Mouse (Mus musculus) liver, postnatal 0 days (tissue): Measurements from ENCODE around the gene Lat. TPM values are rescaled to one million over a fixed set of nuclear protein-coding genes. Genes with fewer than 3 reads are reported as not detected.
"Not testable (repeated sequence)": the region's sequence is repeated elsewhere in the genome, so short reads cannot be mapped to it uniquely, and the experiment has no call there.

Experiments
- ATAC-seq: fragments of 200-750 bp; cut with Nextera tagmentation; 2 replicates; pipeline ENCODE4 v1.8.0; 2017; ENCODE audit warnings: mild to moderate bottlenecking, moderate library complexity
- DNase-seq: peaks from one replicate; pipeline ENCODE4 v3.0.0-alpha.2; 2016
- H3K27ac ChIP-seq: fragments of 300-500 bp; sonication (generic); 2 replicates; pipeline ENCODE4 v1.5.1; 2014; ENCODE audit warnings: antibody characterized with exemption, moderate library complexity, mild to moderate bottlenecking, low read depth
- H3K27me3 ChIP-seq: fragments of 300-500 bp; sonication (generic); 2 replicates; pipeline ENCODE4 v1.6.1; 2014; ENCODE audit warnings: low read length, control low read depth, mixed read lengths; ENCODE audit not compliant: insufficient read depth
- H3K36me3 ChIP-seq: fragments of 300-500 bp; sonication (generic); replicated peaks from 2 replicates; pipeline ENCODE4 v1.6.1; 2014; ENCODE audit warnings: mild to moderate bottlenecking, control low read depth, low read length, moderate library complexity, mixed read lengths; ENCODE audit not compliant: insufficient read depth
- H3K4me1 ChIP-seq: fragments of 300-500 bp; sonication (generic); 2 replicates; pipeline ENCODE4 v1.6.1; 2014; ENCODE audit warnings: antibody characterized with exemption, mild to moderate bottlenecking, control low read depth; ENCODE audit not compliant: insufficient read depth
- H3K4me2 ChIP-seq: fragments of 300-500 bp; sonication (generic); 2 replicates; pipeline ENCODE4 v1.6.1; 2014; ENCODE audit warnings: low read depth, mild to moderate bottlenecking, low read length, moderate library complexity, mixed read lengths
- H3K4me3 ChIP-seq: fragments of 300-500 bp; sonication (generic); 2 replicates; pipeline ENCODE4 v1.5.1; 2014; ENCODE audit warnings: low read depth, low read length
- H3K9ac ChIP-seq: fragments of 300-500 bp; sonication (generic); replicated peaks from 2 replicates; pipeline ENCODE4 v1.6.1; 2014; ENCODE audit warnings: mild to moderate bottlenecking, moderate library complexity
- H3K9me3 ChIP-seq: fragments of 300-500 bp; sonication (generic); 2 replicates; pipeline ENCODE4 v1.6.1; 2016; ENCODE audit warnings: mild to moderate bottlenecking, control low read depth, low read length, mixed read lengths
- CTCF ChIP-seq: sonication (generic); IDR thresholded peaks from 2 replicates; pipeline ENCODE4 v1.5.1; 2016; ENCODE audit warnings: antibody characterized with exemption, low read depth
- EP300 ChIP-seq: IDR thresholded peaks from 2 replicates; pipeline ENCODE4 v1.6.1; 2016; ENCODE audit warnings: antibody characterized with exemption, low read depth, mild to moderate bottlenecking
- WGBS: fragments of 180-500 bp; shearing (Covaris S2); extraction: QIAGEN DNeasy Blood & Tissue Kit; methylation state at CpG from one replicate; pipeline ENCODE4 v1.1.7; 2014; ENCODE audit not compliant: insufficient replicate concordance; 5-methylcytosine and 5-hydroxymethylcytosine counted together
- microRNA-seq: library from miRNA; unstranded; fragments of <30 nt; microRNA quantifications from one replicate; pipeline ENCODE4, GENCODE M21; 2016
- polyA plus RNA-seq: library from polyadenylated mRNA; unstranded; fragments of >200 nt; fragmentation: Nextera tagmentation; extraction: Ambion mirVana; gene quantifications from 2 replicates; pipeline ENCODE4 v1.2.1, GENCODE M21; 2015

Lat gene
- polyA plus RNA-seq, 1 experiment from 2014 or later, result 8.7 TPM

DNA sequence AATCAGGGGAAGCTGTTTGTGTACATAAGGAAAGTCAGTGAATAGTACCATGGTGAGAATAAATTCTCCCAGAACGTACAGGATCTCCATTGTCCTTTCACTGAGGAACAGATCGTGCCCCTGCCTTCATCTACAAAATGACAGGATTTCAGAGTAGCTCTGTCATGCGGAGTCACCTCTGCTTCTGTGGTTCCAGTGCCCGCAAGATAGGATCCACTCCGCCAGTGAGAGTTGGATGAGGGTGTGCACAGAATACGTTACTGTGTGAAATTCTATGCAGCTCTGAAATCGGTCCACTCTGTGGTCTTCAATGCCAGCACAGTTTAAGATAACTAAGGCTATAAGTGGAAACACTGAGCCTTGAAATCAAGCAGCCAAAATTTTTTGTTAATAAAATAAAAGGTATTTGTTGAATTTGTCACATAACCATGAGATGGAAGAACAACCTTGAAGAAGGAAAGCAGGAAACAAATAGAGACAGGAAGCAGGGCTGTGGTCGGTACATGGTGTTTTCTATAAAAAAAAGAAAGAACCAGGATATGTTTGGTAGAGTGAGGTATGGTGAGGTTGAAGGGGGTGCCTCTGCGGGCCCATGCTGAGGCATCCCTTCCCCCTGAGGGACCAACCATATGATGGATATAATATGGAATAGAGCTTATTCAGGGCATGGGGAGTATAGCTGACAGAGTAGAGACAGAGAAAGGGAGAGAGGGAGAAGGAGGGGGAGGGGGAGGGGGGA, 39.3 kb downstream of the Lat start:
- Histone ChIP-seq H3K4me2 (no peak overlapping the region), H3K9me3 (no peaks in the 10 kb centered on the region), H3K27ac (no peak overlapping the region), H3K4me1 (no peaks in the 10 kb centered on the region), H3K9ac (no peak overlapping the region), H3K27me3 (no peaks in the 10 kb centered on the region), H3K4me3 (no peak overlapping the region), H3K36me3 (no peaks in the 10 kb centered on the region)
- no peak for DNase-seq
- 40% methylated on average over 9 of the region's 9 CpGs for WGBS
- TF ChIP-seq CTCF, result no peak
- no peak for TF ChIP-seq EP300
- no peak for ATAC-seq

DNA sequence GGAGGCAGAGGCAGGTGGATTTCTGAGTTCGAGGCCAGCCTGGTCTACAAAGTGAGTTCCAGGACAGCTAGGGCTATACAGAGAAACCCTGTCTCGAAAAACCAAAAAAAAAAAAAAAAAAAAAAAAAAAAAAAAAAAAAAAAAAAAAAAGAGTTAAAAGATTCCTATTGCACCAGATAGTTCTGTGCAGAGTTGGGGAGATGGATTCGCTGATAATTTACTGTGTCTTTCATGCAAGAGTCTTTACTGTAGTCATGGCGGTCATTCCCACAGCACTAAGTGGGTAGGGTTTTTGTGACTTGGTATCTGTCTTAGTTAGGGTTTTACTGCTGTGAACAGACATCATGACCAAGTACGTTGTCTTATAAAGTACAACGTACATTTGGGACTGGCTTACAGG, 40.5 kb downstream of the Lat start:
- whole genome bisulfite sequencing, result 82% methylated on average over 4 of the region's 6 CpGs
- H3K4me3 ChIP-seq, H3K4me1 ChIP-seq, H3K27ac ChIP-seq, ATAC-seq, H3K4me2 ChIP-seq, H3K9ac ChIP-seq, H3K9me3 ChIP-seq, H3K36me3 ChIP-seq, H3K27me3 ChIP-seq, DNase-seq: not testable (repeated sequence)

DNA sequence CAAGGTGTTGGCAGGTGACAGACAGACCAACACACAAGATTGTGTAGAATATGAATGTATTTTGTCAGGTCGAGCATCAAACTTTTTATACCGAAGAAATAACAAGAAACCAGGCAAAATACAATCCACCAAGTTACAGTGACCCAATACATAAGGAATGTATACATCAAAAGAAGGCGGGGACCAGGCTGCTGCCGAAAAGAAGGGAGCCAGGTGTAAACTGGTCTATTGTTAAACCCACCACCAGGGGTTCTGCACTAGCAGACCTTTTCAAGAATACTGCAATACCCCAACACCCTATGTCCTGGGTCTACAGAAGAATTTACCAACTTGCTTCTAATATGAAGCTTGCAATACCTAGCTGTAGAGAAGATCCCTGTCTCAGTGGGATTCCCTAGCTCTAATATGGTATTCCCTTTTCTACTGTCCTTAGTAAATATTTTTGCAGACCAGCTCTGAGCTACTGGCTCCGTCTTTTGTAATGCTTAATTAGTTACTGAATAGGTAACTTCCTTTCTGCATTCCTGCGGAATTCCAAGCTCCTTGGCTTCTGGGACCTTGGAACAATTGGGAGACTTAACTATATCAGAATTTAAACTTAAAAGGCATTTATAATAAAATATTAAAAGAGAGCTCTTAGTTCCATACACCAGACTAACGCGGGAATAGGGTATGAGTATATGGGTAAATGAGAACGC, 43.6 kb downstream of the Lat start:
- not testable (repeated sequence) for ATAC-seq, H3K4me2 ChIP-seq, H3K4me1 ChIP-seq, DNase-seq, H3K9ac ChIP-seq, H3K27me3 ChIP-seq, H3K4me3 ChIP-seq, H3K9me3 ChIP-seq, H3K27ac ChIP-seq, H3K36me3 ChIP-seq
- WGBS, result 38% methylated on average over 9 of the region's 9 CpGs

DNA sequence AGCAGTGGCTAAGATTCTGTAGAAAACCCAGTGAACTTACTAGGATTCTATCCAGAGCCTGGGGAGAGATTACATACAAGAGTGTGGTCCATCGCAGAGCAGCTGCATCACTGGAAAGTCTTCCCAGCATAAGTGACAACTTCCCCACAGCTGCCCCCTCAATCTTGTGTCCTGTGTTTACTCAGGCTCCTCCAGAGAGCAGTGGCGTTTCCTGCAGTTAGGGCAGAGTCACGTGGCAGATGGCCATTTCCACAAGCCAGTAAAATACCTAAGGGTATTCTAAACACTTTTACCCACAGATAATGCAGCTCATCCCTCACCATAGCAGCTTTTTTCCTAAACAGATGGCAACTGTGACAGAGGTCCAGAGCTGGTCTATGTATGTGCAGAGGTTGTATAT, 44.6 kb downstream of the Lat start:
- H3K27me3 ChIP-seq, result peaks cover 5% of the 10 kb centered on the region; the same call in 1 of the 2 replicates
- no peaks in the 10 kb centered on the region for H3K9me3 ChIP-seq
- no peaks in the 10 kb centered on the region for H3K4me1 ChIP-seq
- H3K4me2 ChIP-seq, result no peak overlapping the region
- H3K27ac ChIP-seq, result no peak overlapping the region
- WGBS, result 13% methylated on average over 3 of the region's 3 CpGs
- ATAC-seq (no peak), DNase-seq (no peak)
- no peak overlapping the region for H3K4me3 ChIP-seq
- no peak for TF ChIP-seq EP300
- no peak for TF ChIP-seq CTCF
- H3K36me3 ChIP-seq, result no peaks in the 10 kb centered on the region
- H3K9ac ChIP-seq, result no peak overlapping the region

DNA sequence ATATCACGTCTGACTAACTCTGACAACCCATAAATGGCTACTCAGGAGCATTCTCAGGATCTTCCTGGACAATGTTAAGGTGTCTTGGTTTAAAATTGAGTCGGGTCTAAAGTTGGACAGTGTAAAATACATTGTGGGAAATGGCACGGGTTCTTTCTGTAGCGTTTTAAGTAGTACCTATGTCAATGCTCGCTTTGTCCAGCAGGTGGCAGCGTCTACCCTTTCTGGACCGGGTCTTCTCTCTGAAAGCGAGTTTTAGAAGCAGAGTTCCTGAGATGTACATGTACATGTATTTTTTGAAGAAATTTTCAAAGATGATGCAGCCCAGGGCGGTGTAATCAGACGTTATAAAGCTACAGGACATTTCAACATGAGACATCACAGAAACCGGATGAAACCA, 45.6 kb downstream of the Lat start:
- Histone ChIP-seq H3K4me1 (no peaks in the 10 kb centered on the region), H3K9ac (no peak overlapping the region), H3K36me3 (no peaks in the 10 kb centered on the region), H3K27me3 (peaks cover 5% of the 10 kb centered on the region; the same call in 1 of the 2 replicates), H3K4me2 (no peak overlapping the region), H3K4me3 (no peak overlapping the region), H3K9me3 (no peaks in the 10 kb centered on the region), H3K27ac (no peak overlapping the region)
- peak; percentile 85 for DNase-seq
- ATAC-seq, result no peak
- 5% methylated on average over 11 of the region's 11 CpGs for WGBS
- no peak for TF ChIP-seq EP300
- TF ChIP-seq CTCF, result peak; percentile 91

DNA sequence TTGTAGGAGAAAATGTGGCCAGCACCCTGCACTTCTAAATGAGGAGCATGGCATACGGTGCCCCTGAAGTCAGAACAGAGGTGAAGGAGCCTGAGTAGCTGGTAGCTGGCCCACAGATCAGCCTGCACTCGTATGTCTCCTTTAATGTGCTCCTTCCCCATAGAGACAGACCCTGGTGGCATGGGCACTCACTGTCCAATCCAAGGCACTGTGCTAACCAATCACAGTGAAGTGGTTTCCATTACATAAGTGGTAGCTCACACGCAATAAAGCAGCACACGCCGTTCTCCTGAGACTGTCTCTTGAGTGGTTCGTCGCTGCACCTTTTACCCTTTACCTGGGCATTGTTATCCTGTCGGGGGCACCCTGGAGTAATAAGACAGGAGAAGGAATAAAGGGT, 55.1 kb downstream of the Lat start:
- no peak overlapping the region for H3K9ac ChIP-seq
- ATAC-seq (no peak), DNase-seq (no peak)
- H3K27ac ChIP-seq, result no peak overlapping the region
- no peaks in the 10 kb centered on the region for H3K9me3 ChIP-seq
- no peak overlapping the region for H3K4me2 ChIP-seq
- no peaks in the 10 kb centered on the region for H3K4me1 ChIP-seq
- no peak overlapping the region for H3K4me3 ChIP-seq
- TF ChIP-seq CTCF, result no peak
- TF ChIP-seq EP300, result no peak
- H3K27me3 ChIP-seq, result no peaks in the 10 kb centered on the region
- WGBS, result 63% methylated on average over 8 of the region's 8 CpGs
- H3K36me3 ChIP-seq, result no peaks in the 10 kb centered on the region

Small RNA genes within 50 kb of the gene (microRNA-seq; reads per million reads assigned to microRNA genes)
- gene Mir7058, result not detected

Other genes with a start within 250 kb of the Lat start
- gene Xpo6, start 169.1 kb downstream of the Lat start, polyA plus RNA-seq, result 12.7 and 15.1 TPM in 2 replicates
- gene Sbk1, start 97.0 kb downstream of the Lat start, polyA plus RNA-seq, result 5.2 and 6.5 TPM in 2 replicates
- 17.2 and 18.6 TPM in 2 replicates for gene Spns1, start 7.9 kb upstream of the Lat start, polyA plus RNA-seq
- gene Nfatc2ip, start 27.2 kb upstream of the Lat start, polyA plus RNA-seq, result 1.4 and 1.5 TPM in 2 replicates
- 8.7 and 9.1 TPM in 2 replicates for gene Cd19, start 45.3 kb upstream of the Lat start, polyA plus RNA-seq
- gene Rabep2, start 59.2 kb upstream of the Lat start, polyA plus RNA-seq, result 7.1 and 7.2 TPM in 2 replicates
- 2.2 and 34.1 TPM in 2 replicates for gene Atp2a1, start 93.5 kb upstream of the Lat start, polyA plus RNA-seq
- 13.5 and 13.7 TPM in 2 replicates for gene Sh2b1, start 105.9 kb upstream of the Lat start, polyA plus RNA-seq
- 57.6 and 57.7 TPM in 2 replicates for gene Tufm, start 117.8 kb upstream of the Lat start, polyA plus RNA-seq
- gene Atxn2l, start 133.9 kb upstream of the Lat start, polyA plus RNA-seq, result 12.0 and 13.6 TPM in 2 replicates
- gene Eif3c, start 196.8 kb upstream of the Lat start, polyA plus RNA-seq, result 78.4 and 90.9 TPM in 2 replicates
- gene Apobr, start 215.4 kb upstream of the Lat start, polyA plus RNA-seq, result 3.0 and 4.0 TPM in 2 replicates
- 12.3 and 14.6 TPM in 2 replicates for gene Cln3, start 216.2 kb upstream of the Lat start, polyA plus RNA-seq
- 0.18 and 0.21 TPM in 2 replicates for gene Il27, start 225.4 kb upstream of the Lat start, polyA plus RNA-seq